Mouse (Mus musculus) neural tube, embryonic 11.5 days (tissue): ENCODE results near the gene Bcl10. TPM values are rescaled to one million over a fixed set of nuclear protein-coding genes. Genes with fewer than 3 reads are reported as not detected.
"Not testable (repeated sequence)": the region's sequence is repeated elsewhere in the genome, so short reads cannot be mapped to it uniquely, and the experiment has no call there.

Source experiments
- ATAC-seq: fragments of 200-750 bp; cut with Nextera tagmentation; 2 replicates; pipeline ENCODE4 v1.8.0; 2017; ENCODE audit warnings: moderate number of reproducible peaks, mild to moderate bottlenecking, moderate TSS enrichment, moderate library complexity; ENCODE audit not compliant: insufficient read depth, low FRiP score, low TSS enrichment
- DNase-seq: peaks from one replicate; pipeline ENCODE4 v3.0.0-alpha.2; 2015; ENCODE audit warnings: low spot score
- H3K27ac ChIP-seq: fragments of 300-500 bp; sonication (generic); 2 replicates; pipeline ENCODE4 v1.5.1; 2014; ENCODE audit warnings: low read depth, mild to moderate bottlenecking, low read length
- H3K27me3 ChIP-seq: fragments of 300-500 bp; sonication (generic); 2 replicates; pipeline ENCODE4 v1.6.1; 2014; ENCODE audit warnings: mild to moderate bottlenecking, low read length, mixed read lengths; ENCODE audit not compliant: control insufficient read depth, insufficient read depth
- H3K36me3 ChIP-seq: fragments of 300-500 bp; sonication (generic); 2 replicates; pipeline ENCODE4 v1.6.1; 2014; ENCODE audit warnings: mild to moderate bottlenecking, low read length, moderate library complexity, mixed read lengths; ENCODE audit not compliant: control insufficient read depth, insufficient read depth
- H3K4me1 ChIP-seq: fragments of 300-500 bp; sonication (generic); 2 replicates; pipeline ENCODE4 v1.6.1; 2014; ENCODE audit warnings: low read length, mixed read lengths; ENCODE audit not compliant: control insufficient read depth, insufficient read depth
- H3K4me2 ChIP-seq: fragments of 300-500 bp; sonication (generic); 2 replicates; pipeline ENCODE4 v1.6.1; 2014; ENCODE audit warnings: low read depth, mild to moderate bottlenecking, moderate library complexity
- H3K4me3 ChIP-seq: fragments of 300-500 bp; sonication (generic); 2 replicates; pipeline ENCODE4 v1.5.1; 2014; ENCODE audit warnings: low read depth, low read length
- H3K9ac ChIP-seq: fragments of 300-500 bp; sonication (generic); 2 replicates; pipeline ENCODE4 v1.6.1; 2014; ENCODE audit warnings: mild to moderate bottlenecking, low read length
- H3K9me3 ChIP-seq: fragments of 300-500 bp; sonication (generic); 2 replicates; pipeline ENCODE4 v1.6.1; 2016; ENCODE audit warnings: low read length; ENCODE audit not compliant: control insufficient read depth
- WGBS: fragments of 180-500 bp; shearing (Covaris S2); extraction: QIAGEN DNeasy Blood & Tissue Kit; methylation state at CpG from one replicate; pipeline ENCODE4 v1.1.7; 2014; 5-methylcytosine and 5-hydroxymethylcytosine counted together
- polyA plus RNA-seq: library from polyadenylated mRNA; unstranded; fragments of >200 nt; fragmentation: Nextera tagmentation; extraction: Ambion mirVana; gene quantifications from 2 replicates; pipeline ENCODE4 v1.2.1, GENCODE M21; 2014

Bcl10 gene
- polyA plus RNA-seq, 1 experiment from 2014 or later: 55.4 TPM

GRCm38 (mm10) chr3:145964473-145964872, 41.9 kb downstream of the Bcl10 start:
- Histone ChIP-seq H3K4me1 (no peaks in the 10 kb centered on the region), H3K27ac (no peak overlapping the region), H3K9me3 (no peaks in the 10 kb centered on the region), H3K27me3 (peaks cover 27% of the 10 kb centered on the region), H3K36me3 (no peaks in the 10 kb centered on the region), H3K4me2 (no peak overlapping the region), H3K4me3 (no peak overlapping the region), H3K9ac (no peak overlapping the region)
- no peak for ATAC-seq
- WGBS: 20% methylated on average over 10 of the region's 10 CpGs
- DNase-seq: peak; percentile 36

GRCm38 (mm10) chr3:145965583-145965982, 43.0 kb downstream of the Bcl10 start:
- not testable (repeated sequence) for H3K4me3 ChIP-seq, H3K9ac ChIP-seq, H3K27ac ChIP-seq, ATAC-seq, DNase-seq, H3K9me3 ChIP-seq, H3K36me3 ChIP-seq, H3K4me2 ChIP-seq, H3K4me1 ChIP-seq
- WGBS: 83% methylated on average over 3 of the region's 3 CpGs
- peaks cover 27% of the 10 kb centered on the region for H3K27me3 ChIP-seq

GRCm38 (mm10) chr3:145966806-145967205, 44.2 kb downstream of the Bcl10 start:
- Histone ChIP-seq H3K4me1 (no peaks in the 10 kb centered on the region), H3K4me3 (no peak overlapping the region), H3K9me3 (no peaks in the 10 kb centered on the region), H3K9ac (no peak overlapping the region), H3K4me2 (no peak overlapping the region), H3K27me3 (peaks cover 27% of the 10 kb centered on the region), H3K27ac (no peak overlapping the region), H3K36me3 (no peaks in the 10 kb centered on the region)
- 89% methylated on average over 5 of the region's 5 CpGs for WGBS
- no peak for DNase-seq
- ATAC-seq: no peak

- ATAC-seq (no peak), DNase-seq (no peak)
- Histone ChIP-seq H3K4me3 (no peak overlapping the region), H3K27ac (no peak overlapping the region), H3K36me3 (no peaks in the 10 kb centered on the region), H3K4me2 (no peak overlapping the region), H3K9me3 (no peaks in the 10 kb centered on the region), H3K4me1 (no peaks in the 10 kb centered on the region), H3K27me3 (peaks cover 7% of the 10 kb centered on the region), H3K9ac (no peak overlapping the region)
- WGBS: 68% methylated on average over 14 of the region's 14 CpGs
These were observed 46.5 kb downstream of the Bcl10 start for GRCm38 (mm10) chr3:145969031-145969501.

GRCm38 (mm10) chr3:145971501-145971900, 48.9 kb downstream of the Bcl10 start:
- 77% methylated on average over 10 of the region's 10 CpGs for WGBS
- no peak for ATAC-seq
- Histone ChIP-seq H3K9ac (no peak overlapping the region), H3K27me3 (no peaks in the 10 kb centered on the region), H3K4me3 (no peak overlapping the region), H3K9me3 (no peaks in the 10 kb centered on the region; the same call in 1 of the 2 replicates), H3K27ac (no peak overlapping the region), H3K4me1 (no peaks in the 10 kb centered on the region), H3K36me3 (no peaks in the 10 kb centered on the region), H3K4me2 (no peak overlapping the region)
- DNase-seq: no peak

- H3K4me1 ChIP-seq: no peaks in the 10 kb centered on the region
- WGBS: 93% methylated on average over 7 of the region's 7 CpGs
- no peak overlapping the region for H3K9ac ChIP-seq
- no peaks in the 10 kb centered on the region for H3K36me3 ChIP-seq
- ATAC-seq: no peak
- H3K27me3 ChIP-seq: no peaks in the 10 kb centered on the region
- no peak overlapping the region for H3K4me2 ChIP-seq
- no peak overlapping the region for H3K27ac ChIP-seq
- no peak overlapping the region for H3K4me3 ChIP-seq
- DNase-seq: no peak
- no peaks in the 10 kb centered on the region; the same call in 1 of the 2 replicates for H3K9me3 ChIP-seq
These were observed 52.4 kb downstream of the Bcl10 start for GRCm38 (mm10) chr3:145974986-145975385.

Other genes starting within 250 kb of the Bcl10 start
- gene Ddah1, start 164.1 kb upstream of the Bcl10 start, polyA plus RNA-seq: 39.6 and 43.5 TPM in 2 replicates
- 59.4 and 64.4 TPM in 2 replicates for gene 2410004B18Rik, start 15.2 kb downstream of the Bcl10 start, polyA plus RNA-seq
- 1.1 and 1.3 TPM in 2 replicates for gene Syde2, start 65.1 kb downstream of the Bcl10 start, polyA plus RNA-seq
- gene Wdr63, start 185.3 kb downstream of the Bcl10 start, polyA plus RNA-seq: 0.15 TPM in 1 of 2 replicates, not detected in the other
- gene Mcoln3, start 194.6 kb downstream of the Bcl10 start, polyA plus RNA-seq: 4.1 and 4.3 TPM in 2 replicates
- gene Mcoln2, start 227.0 kb downstream of the Bcl10 start, polyA plus RNA-seq: 0.28 and 0.49 TPM in 2 replicates